Mouse (Mus musculus) naive thymus-derived CD4-positive, alpha-beta T cell, adult 2 months (primary cell): ENCODE measurements around the gene Bmp5.

Source experiments
- DNase-seq: peaks from one replicate; pipeline ENCODE4 v3.0.0-alpha.2; 2011; ENCODE audit warnings: low read depth

The Bmp5 gene

GRCm38 (mm10) chr9:75840841-75841240, 65.7 kb downstream of the Bmp5 start:
- no peak for DNase-seq

GRCm38 (mm10) chr9:75846010-75846409, 70.8 kb downstream of the Bmp5 start:
- DNase-seq, result no peak

DNA sequence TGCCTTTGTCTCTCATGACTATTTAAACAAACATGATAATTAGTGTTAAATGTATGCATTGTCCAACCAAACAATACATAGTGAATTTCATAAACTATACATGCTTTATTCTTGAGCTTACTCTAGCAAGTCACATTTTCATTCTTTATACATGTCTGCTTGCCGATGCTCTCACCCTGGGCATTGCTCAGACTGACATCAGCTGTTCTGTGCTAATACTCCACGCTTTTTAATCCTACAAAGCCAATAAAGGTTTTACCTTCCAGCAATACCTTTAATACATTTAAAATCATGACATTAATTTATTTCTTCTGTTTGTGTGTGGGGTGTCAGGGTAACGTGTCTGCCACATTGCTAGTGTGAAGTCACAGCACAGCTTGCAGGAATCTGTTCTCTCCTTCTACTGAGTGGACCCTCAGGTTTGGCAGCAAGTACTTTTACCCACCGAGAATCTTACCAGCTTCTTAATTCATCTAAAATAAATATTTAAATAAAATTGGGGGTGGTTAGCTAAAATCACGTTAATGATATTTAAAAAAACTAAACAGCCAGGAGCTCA, 75.6 kb downstream of the Bmp5 start:
- no peak for DNase-seq

DNA sequence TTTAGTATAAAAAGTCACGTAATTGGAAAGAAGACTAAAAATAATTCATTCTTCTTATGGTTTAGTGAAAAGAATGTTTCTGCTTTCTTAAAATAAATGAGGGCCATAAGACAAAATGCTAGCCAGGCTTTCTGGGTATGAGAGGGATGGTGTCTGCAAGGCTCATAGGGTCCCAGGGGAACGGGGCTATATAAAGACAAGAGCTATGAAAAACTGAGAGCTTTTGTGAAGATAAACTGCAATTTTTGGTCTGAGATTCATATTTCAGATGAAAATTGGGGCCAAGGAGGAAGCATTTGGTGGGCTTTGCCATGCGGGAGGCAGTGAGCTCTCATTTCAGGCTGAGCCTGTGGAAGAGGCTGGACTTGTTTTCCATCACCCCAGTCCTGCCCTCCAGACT, 83.0 kb downstream of the Bmp5 start:
- no peak for DNase-seq

- no peak for DNase-seq
These were observed 83.8 kb downstream of the Bmp5 start for GRCm38 (mm10) chr9:75858939-75859338.

DNA sequence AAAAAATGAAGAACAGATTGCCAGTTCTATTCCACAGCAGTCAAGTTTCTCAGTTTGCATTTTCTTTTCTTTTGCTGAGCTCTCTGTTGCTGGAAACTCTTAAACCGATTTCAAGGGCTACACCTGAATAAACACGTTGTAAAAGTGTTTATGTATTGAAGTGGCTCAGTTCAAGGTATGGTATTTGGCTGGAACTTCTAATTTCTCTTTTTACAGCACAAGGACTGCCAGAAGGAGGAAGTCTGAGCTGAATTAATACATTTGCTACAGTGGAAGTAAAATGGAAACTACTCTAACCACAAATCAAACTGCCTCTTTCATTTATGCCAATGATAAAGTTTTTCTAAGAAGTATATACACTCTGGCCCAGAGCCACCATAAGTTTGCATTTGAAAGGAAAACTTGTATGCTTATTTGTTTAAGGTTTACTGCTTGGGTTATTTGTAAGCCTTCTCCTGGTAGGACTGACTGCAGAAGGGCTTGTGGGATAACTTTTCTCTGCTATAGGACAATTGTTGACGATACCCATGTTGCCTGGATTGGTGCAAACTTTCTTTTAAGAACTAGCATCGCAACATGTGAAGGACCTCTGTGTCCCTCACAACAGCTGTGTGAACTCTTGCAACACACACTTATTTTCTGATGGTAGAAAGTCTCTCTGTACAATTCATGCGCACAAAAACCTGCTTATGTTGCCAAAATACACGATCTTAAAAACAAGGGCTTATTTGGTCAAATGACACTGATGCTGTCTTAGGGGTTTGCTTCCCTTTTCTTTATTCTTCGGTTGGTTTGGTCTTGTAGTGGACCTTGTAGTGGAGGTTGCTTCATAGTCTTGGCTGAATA, 95.4 kb downstream of the Bmp5 start:
- no peak for DNase-seq

- no peak for DNase-seq
These were observed 101.2 kb downstream of the Bmp5 start for GRCm38 (mm10) chr9:75876333-75876732.

GRCm38 (mm10) chr9:75883481-75884190, 108.5 kb downstream of the Bmp5 start:
- no peak for DNase-seq

GRCm38 (mm10) chr9:75886801-75887544, 111.8 kb downstream of the Bmp5 start:
- no peak for DNase-seq

GRCm38 (mm10) chr9:75896918-75897317, 121.8 kb downstream of the Bmp5 start:
- no peak for DNase-seq

GRCm38 (mm10) chr9:75898022-75898421, 122.9 kb downstream of the Bmp5 start:
- no peak for DNase-seq

GRCm38 (mm10) chr9:75901219-75901618, 126.1 kb downstream of the Bmp5 start:
- no peak for DNase-seq

GRCm38 (mm10) chr9:75905497-75905896, 130.3 kb downstream of the Bmp5 start:
- DNase-seq, result no peak

GRCm38 (mm10) chr9:75910112-75910799, 135.1 kb downstream of the Bmp5 start:
- DNase-seq, result no peak

DNA sequence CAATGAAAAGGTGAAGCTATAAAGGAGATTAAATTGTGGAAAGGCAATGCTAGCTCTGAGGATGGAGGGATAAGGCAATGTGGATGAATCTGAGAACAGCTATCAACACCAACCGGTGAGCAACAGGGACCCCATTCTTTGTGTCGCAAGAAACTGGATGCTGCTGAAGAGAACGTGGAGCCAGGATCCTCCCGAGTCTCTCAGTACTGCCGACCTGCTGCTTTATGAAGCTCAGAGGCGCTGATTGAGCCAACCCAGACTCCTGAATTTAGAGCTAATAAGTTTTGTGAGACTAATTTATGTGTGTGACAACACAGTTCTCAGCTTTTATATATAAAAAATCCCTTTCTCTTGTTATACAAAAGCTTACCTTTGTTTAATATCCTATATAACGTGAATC, 136.4 kb downstream of the Bmp5 start:
- DNase-seq, result no peak

GRCm38 (mm10) chr9:75916027-75916426, 140.9 kb downstream of the Bmp5 start:
- no peak for DNase-seq

GRCm38 (mm10) chr9:75927196-75927880, 152.2 kb downstream of the Bmp5 start:
- no peak for DNase-seq

- DNase-seq, result no peak
These were observed 152.9 kb downstream of the Bmp5 start for GRCm38 (mm10) chr9:75928068-75928467.

DNA sequence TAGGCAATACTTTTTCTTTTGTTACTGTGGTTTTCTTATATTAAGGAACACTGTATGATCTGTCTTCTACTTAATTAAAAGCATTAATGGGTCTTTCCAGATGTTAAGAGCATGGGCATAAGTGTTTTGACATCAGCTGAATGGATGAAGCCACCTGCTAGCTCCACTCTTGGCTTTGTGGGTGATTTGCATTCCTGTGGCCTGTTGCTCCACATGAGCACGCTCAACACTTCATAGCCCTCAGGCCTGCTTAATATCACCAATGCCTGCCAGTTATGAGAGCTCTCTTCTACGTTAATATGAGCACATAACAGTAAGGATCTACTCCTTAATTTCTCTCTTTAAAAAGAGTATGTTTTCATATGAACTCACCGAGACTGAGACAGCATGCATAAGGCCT, 169.5 kb downstream of the Bmp5 start:
- DNase-seq, result no peak
